Mouse (Mus musculus): ENCODE data around the gene Ano6.

GRCm38 (mm10) chr15:95759857-95760256, 30.8 kb upstream of the Ano6 start:
- TF ChIP-seq POLR2A (IDR thresholded peaks at IDR 0.05; ENCODE audit: control insufficient read depth, low read depth, low read length) (no peak), CTCF (IDR thresholded peaks at IDR 0.05; ENCODE audit: control insufficient read depth, insufficient read depth, insufficient replicate concordance, low read depth, low read length) (no peak)

Data from testis, adult 2 months (tissue).